Mouse (Mus musculus) megakaryocyte, embryonic 14.5 days (primary cell): ENCODE results near the gene Mapkap1. TPM values are rescaled to one million over a fixed set of nuclear protein-coding genes. Genes with fewer than 3 reads are reported as not detected.
"Not testable (repeated sequence)": the region's sequence is repeated elsewhere in the genome, so short reads cannot be mapped to it uniquely, and the experiment has no call there.

ENCODE experiments used
- H3K27me3 ChIP-seq: replicated peaks from 2 replicates; pipeline ENCODE3; 2012; ENCODE audit warnings: inconsistent platforms
- H3K36me3 ChIP-seq: replicated peaks from 2 replicates; pipeline ENCODE3; 2012; ENCODE audit warnings: low read length, inconsistent platforms, mixed read lengths
- H3K4me1 ChIP-seq: 2 replicates; pipeline ENCODE4 v1.6.1; 2012; ENCODE audit warnings: inconsistent platforms
- H3K4me3 ChIP-seq: replicated peaks from 2 replicates; pipeline ENCODE3; 2012; ENCODE audit warnings: moderate library complexity, mild to moderate bottlenecking, inconsistent platforms
- H3K9me3 ChIP-seq: 2 replicates; pipeline ENCODE4 v1.6.1; 2012; ENCODE audit warnings: inconsistent platforms
- FLI1 ChIP-seq: IDR thresholded peaks from 2 replicates; pipeline ENCODE4 v1.6.1; 2012; ENCODE audit warnings: low read length, inconsistent platforms, mixed read lengths
- GATA1 ChIP-seq: IDR thresholded peaks from 3 replicates; pipeline ENCODE4 v1.6.1; 2012; ENCODE audit warnings: mixed read lengths, low read length, inconsistent platforms, borderline replicate concordance
- polyA plus RNA-seq: library from polyadenylated mRNA; stranded (reverse); fragments of >175 nt; gene quantifications from 2 replicates; pipeline ENCODE4 v1.2.3, GENCODE M21; 2012; ENCODE audit warnings: low replicate concordance; ENCODE audit not compliant: insufficient read depth

Mapkap1 gene
- polyA plus RNA-seq, 1 experiment, result 72.5 TPM

DNA sequence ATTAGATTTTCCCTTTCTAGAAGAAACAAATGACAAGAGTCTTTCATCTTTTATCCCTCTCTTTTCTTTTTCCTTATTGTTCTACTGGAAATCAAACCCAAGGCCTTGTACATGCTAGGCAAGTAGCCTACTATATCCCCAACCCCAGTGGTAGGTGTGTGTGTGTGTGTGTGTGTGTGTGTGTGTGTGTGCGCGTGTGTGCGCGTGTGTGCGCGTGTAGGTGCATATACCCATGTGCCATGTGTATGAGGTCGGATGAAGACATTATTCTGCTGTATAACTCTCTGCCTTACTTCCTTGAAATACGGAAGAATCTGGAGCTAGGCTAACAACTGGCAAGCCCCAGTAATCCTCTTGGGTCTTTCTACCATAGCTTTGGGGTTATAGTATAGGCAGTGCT lies 24.1 kb downstream of the Mapkap1 start:
- Histone ChIP-seq H3K27me3 (no peaks in the 10 kb centered on the region), H3K4me3 (no peak overlapping the region), H3K4me1 (peaks cover 13% of the 10 kb centered on the region), H3K36me3 (peaks cover 25% of the 10 kb centered on the region), H3K9me3 (no peaks in the 10 kb centered on the region)
- TF ChIP-seq GATA1 (no peak), FLI1 (no peak)

DNA sequence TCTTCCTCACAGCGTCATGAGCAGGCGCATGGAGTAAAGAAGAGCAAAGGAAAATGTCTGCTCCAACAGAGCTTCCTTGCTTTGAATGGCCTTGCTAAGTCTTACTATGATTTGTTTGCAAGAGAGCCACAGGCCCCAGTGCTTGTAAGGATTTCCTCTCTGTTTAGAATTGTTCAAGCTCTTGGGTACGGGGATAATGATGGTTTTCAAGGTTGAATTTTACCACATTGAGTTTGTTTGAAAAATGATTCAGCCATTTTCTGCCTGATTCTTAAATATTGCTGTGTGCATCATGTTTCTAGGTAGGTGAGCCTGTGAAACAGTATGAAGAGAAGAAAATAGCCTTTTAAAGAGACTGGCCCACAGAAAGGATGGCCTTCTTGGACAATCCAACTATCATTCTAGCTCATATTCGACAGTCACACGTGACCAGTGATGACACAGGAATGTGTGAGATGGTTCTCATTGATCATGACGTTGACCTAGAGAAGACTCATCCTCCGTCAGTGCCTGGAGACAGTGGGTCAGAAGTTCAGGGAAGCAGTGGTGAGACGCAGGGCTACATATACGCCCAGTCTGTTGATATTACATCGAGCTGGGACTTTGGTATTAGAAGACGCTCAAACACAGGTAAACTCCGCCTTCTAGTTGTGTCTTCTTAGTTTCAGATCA lies 25.3 kb downstream of the Mapkap1 start:
- Histone ChIP-seq H3K9me3 (no peaks in the 10 kb centered on the region), H3K27me3 (no peaks in the 10 kb centered on the region), H3K4me3 (no peak overlapping the region), H3K4me1 (peaks cover 11% of the 10 kb centered on the region), H3K36me3 (peaks cover 35% of the 10 kb centered on the region)
- TF ChIP-seq FLI1, result no peak
- TF ChIP-seq GATA1, result no peak

DNA sequence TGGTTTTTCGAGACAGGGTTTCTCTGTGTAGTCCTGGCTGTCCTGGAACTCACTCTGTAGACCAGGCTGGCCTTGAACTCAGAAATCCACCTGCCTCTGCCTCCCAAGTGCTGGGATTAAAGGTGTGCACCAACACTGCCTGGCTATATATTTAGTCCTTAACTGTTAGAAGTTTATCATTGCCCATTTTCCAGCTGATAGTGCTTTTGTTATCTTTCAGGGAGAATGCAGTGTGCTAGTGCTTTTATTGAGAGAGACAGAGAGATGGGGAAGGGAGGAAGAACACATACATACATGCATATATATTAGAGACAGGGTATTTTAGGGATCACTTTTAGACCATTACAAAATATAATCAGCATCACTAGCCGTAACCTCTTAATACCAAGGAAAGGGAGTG lies 26.3 kb downstream of the Mapkap1 start:
- not testable (repeated sequence) for H3K4me3 ChIP-seq, H3K9me3 ChIP-seq, H3K27me3 ChIP-seq
- Histone ChIP-seq H3K36me3 (peaks cover 45% of the 10 kb centered on the region), H3K4me1 (peaks cover 14% of the 10 kb centered on the region)

DNA sequence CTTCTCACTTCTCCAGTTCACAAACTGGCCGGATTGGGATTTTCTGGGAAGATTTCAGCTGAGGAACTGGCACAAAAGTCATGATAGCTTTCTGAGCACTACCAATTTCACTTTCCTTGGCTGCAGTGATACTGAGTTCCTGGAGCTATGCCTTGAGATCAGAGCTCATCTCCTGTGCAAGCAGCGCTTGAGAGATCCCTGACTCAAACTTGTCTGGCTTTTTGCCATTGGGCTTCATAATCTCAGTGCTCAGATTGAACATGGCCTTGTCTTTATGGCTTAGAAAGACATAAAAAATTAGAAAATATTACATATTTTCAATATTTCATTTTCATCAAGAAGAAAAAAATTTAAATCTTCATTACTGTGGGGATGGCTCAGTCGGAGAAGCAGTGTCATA lies 29.8 kb downstream of the Mapkap1 start:
- Histone ChIP-seq H3K4me3 (no peak overlapping the region), H3K4me1 (peaks cover 10% of the 10 kb centered on the region), H3K27me3 (no peaks in the 10 kb centered on the region), H3K9me3 (no peaks in the 10 kb centered on the region), H3K36me3 (peaks cover 51% of the 10 kb centered on the region)
- no peak for TF ChIP-seq GATA1
- no peak for TF ChIP-seq FLI1

DNA sequence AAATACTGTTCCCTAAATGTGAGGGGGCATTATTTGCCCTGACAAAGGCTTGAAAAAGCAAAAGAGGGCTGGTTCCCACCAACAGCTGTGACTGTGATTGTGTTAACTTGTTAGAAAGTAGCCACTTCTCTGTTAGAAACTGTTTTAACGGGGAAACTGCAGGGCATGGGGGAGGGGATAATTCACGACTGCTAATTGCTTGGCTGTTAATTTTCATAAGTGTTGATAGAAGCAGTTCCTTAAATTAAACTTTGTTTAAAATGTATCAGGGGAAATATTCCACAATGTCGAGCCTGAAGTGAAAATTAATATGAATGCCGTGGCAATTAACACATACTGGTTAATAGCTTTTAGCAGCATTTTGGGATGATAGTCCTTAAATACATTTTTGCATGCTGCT lies 42.2 kb downstream of the Mapkap1 start:
- TF ChIP-seq FLI1 (no peak), GATA1 (no peak)
- no peaks in the 10 kb centered on the region for H3K9me3 ChIP-seq
- H3K27me3 ChIP-seq, result no peaks in the 10 kb centered on the region
- no peak overlapping the region for H3K4me3 ChIP-seq
- peaks cover 8% of the 10 kb centered on the region; the same call in 1 of the 2 replicates for H3K4me1 ChIP-seq
- H3K36me3 ChIP-seq, result peaks cover 56% of the 10 kb centered on the region

DNA sequence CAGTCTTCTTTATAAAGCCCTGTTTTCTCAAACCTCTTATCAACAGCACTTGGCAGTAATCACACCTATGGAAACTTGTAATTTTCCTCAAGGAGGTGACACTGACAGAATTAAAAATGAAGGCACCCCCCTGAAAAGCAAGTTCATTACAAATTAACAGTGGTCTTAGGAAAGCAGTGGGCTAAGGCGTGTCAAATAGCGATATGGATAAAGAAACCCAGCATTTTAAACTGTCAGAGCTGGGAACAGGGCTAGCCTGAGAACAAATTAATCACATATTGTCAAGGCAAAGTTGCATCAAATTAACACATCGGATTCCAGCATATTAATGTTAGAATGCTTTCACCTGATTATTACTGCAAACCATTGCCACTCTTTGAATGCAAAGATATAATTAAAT lies 55.9 kb downstream of the Mapkap1 start:
- Histone ChIP-seq H3K9me3 (no peaks in the 10 kb centered on the region), H3K4me1 (peaks cover 13% of the 10 kb centered on the region), H3K4me3 (no peak overlapping the region), H3K27me3 (no peaks in the 10 kb centered on the region), H3K36me3 (peaks cover 15% of the 10 kb centered on the region)
- TF ChIP-seq FLI1 (no peak), GATA1 (no peak)

DNA sequence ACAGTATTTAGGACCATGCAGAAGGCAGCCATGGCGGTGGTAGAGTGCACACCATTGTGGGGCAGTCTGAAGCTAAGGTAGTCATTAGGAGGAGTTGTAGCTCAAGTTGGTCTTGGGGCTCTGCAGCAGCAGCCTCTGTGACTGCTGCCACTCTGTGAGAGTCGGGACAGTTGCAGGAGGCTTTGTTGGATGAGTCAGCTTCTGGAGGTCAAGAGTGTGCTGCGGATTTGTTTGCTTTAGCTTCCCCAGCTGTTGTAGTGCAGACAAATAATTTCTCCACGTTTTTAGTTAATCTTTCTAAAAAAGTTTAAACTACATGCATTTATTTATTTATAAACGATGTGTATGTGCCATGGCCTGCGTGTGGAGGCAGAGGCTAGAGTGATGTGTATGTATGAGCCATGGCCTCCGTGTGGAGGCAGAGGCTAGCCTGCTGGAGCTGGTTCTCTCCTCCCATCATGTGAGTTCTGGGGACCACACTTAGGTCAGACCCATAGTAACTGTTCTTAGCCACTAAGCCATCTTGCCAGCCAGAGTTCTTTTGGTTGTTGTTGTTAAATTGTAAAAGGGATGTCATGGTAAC lies 62.1 kb downstream of the Mapkap1 start:
- Histone ChIP-seq H3K27me3 (no peaks in the 10 kb centered on the region), H3K36me3 (peaks cover 5% of the 10 kb centered on the region), H3K4me1 (peaks cover 13% of the 10 kb centered on the region), H3K9me3 (no peaks in the 10 kb centered on the region), H3K4me3 (no peak overlapping the region)
- TF ChIP-seq FLI1 (no peak), GATA1 (no peak)

DNA sequence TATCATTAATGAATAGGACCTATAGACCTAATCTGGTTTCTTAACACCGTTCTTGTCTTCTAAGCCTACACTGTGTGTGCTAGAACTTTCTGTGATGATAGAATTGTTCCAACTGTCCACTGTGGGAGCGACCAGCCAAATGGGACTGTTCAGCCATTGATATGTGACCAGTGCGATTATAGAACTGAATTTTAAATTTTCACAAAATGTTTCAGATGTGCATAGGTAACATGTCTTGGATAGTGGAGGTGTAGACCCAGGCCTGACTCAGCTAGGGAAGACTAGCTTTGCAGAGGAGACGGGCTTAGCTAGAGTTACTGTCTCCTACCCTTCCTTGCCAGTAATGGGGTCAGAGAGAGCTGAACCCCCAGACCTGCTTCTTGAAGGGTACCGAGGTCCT lies 62.8 kb downstream of the Mapkap1 start:
- no peaks in the 10 kb centered on the region for H3K9me3 ChIP-seq
- H3K27me3 ChIP-seq, result no peaks in the 10 kb centered on the region
- no peak overlapping the region for H3K4me3 ChIP-seq
- H3K36me3 ChIP-seq, result peaks cover 5% of the 10 kb centered on the region
- H3K4me1 ChIP-seq, result peaks cover 13% of the 10 kb centered on the region
- no peak for TF ChIP-seq FLI1
- no peak for TF ChIP-seq GATA1

DNA sequence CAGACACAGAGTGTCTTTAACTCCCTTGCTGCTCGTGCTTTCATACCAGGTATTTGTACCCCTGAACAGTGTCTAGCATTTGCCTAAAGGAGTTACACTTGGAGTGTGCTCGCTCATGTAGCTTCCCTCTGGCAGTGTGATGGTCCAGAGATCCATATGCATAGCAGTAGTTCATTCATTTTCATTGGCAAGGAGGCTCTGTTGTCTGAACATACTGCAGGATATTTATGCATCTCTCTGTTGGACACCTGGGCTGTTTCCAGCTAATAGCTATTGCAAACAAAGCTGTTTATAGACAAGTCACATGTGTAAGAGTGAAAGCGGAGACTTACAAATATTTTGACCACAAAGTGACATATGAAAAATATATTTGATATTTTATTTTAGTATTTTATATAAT lies 67.2 kb downstream of the Mapkap1 start:
- no peaks in the 10 kb centered on the region for H3K9me3 ChIP-seq
- no peak overlapping the region for H3K4me3 ChIP-seq
- TF ChIP-seq FLI1 (no peak), GATA1 (no peak)

DNA sequence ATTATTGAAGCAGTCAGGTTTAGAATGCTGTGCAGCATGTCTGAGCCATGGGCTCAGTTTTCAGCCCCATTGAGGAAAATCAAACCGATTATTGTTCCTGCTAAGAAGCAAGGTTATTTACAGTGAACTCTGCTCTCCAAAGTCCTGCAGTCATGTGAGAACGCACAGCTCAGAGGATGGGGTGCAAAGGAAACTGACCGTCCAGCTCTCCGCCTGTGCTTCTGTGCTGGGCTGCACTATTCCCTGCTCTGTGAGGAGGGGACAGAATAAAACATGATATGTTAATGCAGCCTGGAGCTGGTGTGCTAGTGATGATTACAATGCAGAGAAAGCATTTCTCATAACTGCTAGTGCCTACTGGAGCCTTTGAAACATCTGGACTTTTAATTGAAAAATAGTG lies 74.8 kb downstream of the Mapkap1 start:
- no peaks in the 10 kb centered on the region for H3K9me3 ChIP-seq
- H3K4me3 ChIP-seq, result no peak overlapping the region
- no peak for TF ChIP-seq GATA1
- TF ChIP-seq FLI1, result no peak
- peaks cover 16% of the 10 kb centered on the region for H3K4me1 ChIP-seq
- peaks cover 8% of the 10 kb centered on the region for H3K36me3 ChIP-seq
- H3K27me3 ChIP-seq, result no peaks in the 10 kb centered on the region

More for the DNA sequence above, 67.2 kb downstream of the Mapkap1 start:
- H3K36me3 ChIP-seq, result peaks cover 7% of the 10 kb centered on the region
- H3K27me3 ChIP-seq, result no peaks in the 10 kb centered on the region
- peaks cover 7% of the 10 kb centered on the region for H3K4me1 ChIP-seq

DNA sequence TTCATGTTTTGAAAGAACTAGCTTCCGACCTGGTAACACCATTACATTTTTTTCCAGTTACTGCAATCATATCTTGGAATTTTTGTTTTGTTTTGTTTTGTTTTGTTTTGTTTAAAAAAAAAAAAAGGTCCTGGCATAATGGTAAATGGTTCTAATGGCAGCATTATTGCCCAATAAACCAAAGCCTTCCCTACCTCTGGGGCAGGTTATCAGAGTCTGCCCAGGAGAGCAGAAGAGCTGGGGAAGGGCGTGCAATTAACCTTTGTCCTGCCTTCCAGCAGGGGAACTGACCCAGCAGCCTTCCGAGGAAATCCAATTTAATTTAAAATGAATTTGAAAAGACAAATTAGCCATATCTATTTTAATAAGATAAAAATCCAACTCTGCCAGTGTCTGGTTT lies 75.5 kb downstream of the Mapkap1 start:
- no peaks in the 10 kb centered on the region for H3K27me3 ChIP-seq
- H3K4me3 ChIP-seq, result no peak overlapping the region
- peaks cover 14% of the 10 kb centered on the region for H3K4me1 ChIP-seq
- no peak for TF ChIP-seq FLI1
- TF ChIP-seq GATA1, result no peak
- no peaks in the 10 kb centered on the region for H3K9me3 ChIP-seq
- H3K36me3 ChIP-seq, result peaks cover 8% of the 10 kb centered on the region
